22 mouse cellular contexts compared by ENCODE assay signal in genomic region chrX:13348415-13348814, GRCm38 (mm10).
DNase-seq lines count a peak whose midpoint lies in the region; TF ChIP-seq lines count a peak whose summit lies in the region.
"Had no signal": no experiment of that assay in that cellular context is flagged by ENCODE, and none has a peak within 500 bp of the region (broad histone marks: within the 10 kb centered on the region; RNA-seq: fewer than 3 reads in every experiment).

No protein-coding gene starts in this region.

- peaks cover 0 to 11% of the 10 kb centered on the region in 2 experiments; a peak in 2 of 4 replicates for H3K36me3 ChIP-seq in MEL (ENCODE audit: control insufficient read depth in 1 of 2, insufficient read depth in 2 of 2, low read length in 2 of 2)
- H3K36me3 ChIP-seq: embryonic facial prominence, embryonic 13.5 days; embryonic facial prominence, embryonic 15.5 days; forebrain, embryonic 10.5 days; forebrain, embryonic 12.5 days; G1E had no signal

- no peak for TF ChIP-seq RAD21 in MEL (IDR thresholded peaks at IDR 0.05; ENCODE audit: low read depth, low read length)

- H3K9ac ChIP-seq in MEL (ENCODE audit: control insufficient read depth, low read depth, low read length, poor library complexity, severe bottlenecking) = no peak overlapping the region
- H3K9ac ChIP-seq: embryonic facial prominence, embryonic 15.5 days; forebrain, embryonic 12.5 days had no signal

- no peak for TF ChIP-seq EP300 in MEL (IDR thresholded peaks at IDR 0.05; ENCODE audit: low read depth in 1 of 2, low read length in 2 of 2)

- H3K4me3 ChIP-seq in MEL (ENCODE audit: control insufficient read depth in 1 of 2, insufficient read depth in 1 of 2, low read depth in 2 of 2, low read length in 2 of 2) = no peak overlapping the region
- H3K4me3 ChIP-seq: erythroblast, embryonic 14.5 days; forebrain, embryonic 12.5 days had no signal

- no peaks in the 10 kb centered on the region for H3K27me3 ChIP-seq in MEL (ENCODE audit: control insufficient read depth in 1 of 2, insufficient read depth in 2 of 2, low read length in 2 of 2)
- H3K27me3 ChIP-seq: CH12.LX had no signal

- TF ChIP-seq POLR2A in MEL (IDR thresholded peaks at IDR 0.05; ENCODE audit: control insufficient read depth in 1 of 2, insufficient read depth in 1 of 2, low read depth in 1 of 2, low read length in 2 of 2, poor library complexity in 1 of 2) = no peak

- H3K27ac ChIP-seq in MEL (ENCODE audit: control insufficient read depth, low read depth, low read length) = peak overlapping the region; percentile 99

- no peak for TF ChIP-seq CTCF in MEL (IDR thresholded peaks at IDR 0.05 in 2 of 3, conservative IDR thresholded peaks at IDR 0.05 in 1 of 3; ENCODE audit: control insufficient read depth in 1 of 3, insufficient read depth in 1 of 3, low read depth in 2 of 3, low read length in 3 of 3, poor library complexity in 1 of 3, severe bottlenecking in 1 of 3)

- no peaks in the 10 kb centered on the region for H3K9me3 ChIP-seq in MEL (replicated peaks; ENCODE audit: insufficient read depth, low read length)
- H3K9me3 ChIP-seq: embryonic facial prominence, embryonic 13.5 days; embryonic facial prominence, embryonic 15.5 days; forebrain, embryonic 10.5 days; forebrain, embryonic 12.5 days; G1E had no signal

- peak; percentile 2 for DNase-seq in cerebellum, adult 9-10 months
- no peak for DNase-seq in cerebellum, postnatal 4 days (ENCODE audit: low spot score in 2 of 2)
- DNase-seq in MEL (ENCODE audit: low read depth, low spot score) = peak; percentile 17
- DNase-seq in layer of hippocampus, adult 18-20 months (ENCODE audit: low spot score in 2 of 2) = no peak
- DNase-seq in retina, embryonic 14.5 days (ENCODE audit: low spot score) = no peak
- DNase-seq: adrenal gland, adult 2 months; adrenal gland, postnatal 10 days; adrenal gland, postnatal 25 days; B cell, adult 2 months; cerebellum, adult 11 months; cerebellum, adult 18-20 months; cerebellum, adult 8-10 months; cerebellum, postnatal 10 days; cerebellum, postnatal 25 days; embryo, embryonic 11 days had no signal

- H3K79me2 ChIP-seq in MEL (ENCODE audit: control insufficient read depth, insufficient read depth, low read length, poor library complexity) = no peaks in the 10 kb centered on the region; the same call in 1 of the 2 replicates

- peaks cover 1 to 16% of the 10 kb centered on the region in 2 experiments; a peak in 3 of 4 replicates for H3K4me1 ChIP-seq in MEL (ENCODE audit: control insufficient read depth in 1 of 2, insufficient read depth in 2 of 2, low read length in 2 of 2)

TF ChIP-seq in MEL, 35 proteins besides CTCF, POLR2A, EP300 and RAD21:
- TF ChIP-seq ZNF384 (IDR thresholded peaks at IDR 0.05; ENCODE audit: low read depth, low read length) (peak; percentile 83), ZMIZ1 (IDR thresholded peaks at IDR 0.05; ENCODE audit: low read depth, low read length) (no peak)

Comparison
In these comparisons a context has a peak if more than half of its experiments do, and no peak if none do; other contexts are left out.
1. DNase-seq: peak in cerebellum, adult 9-10 months (single experiment) and MEL (single experiment); none in cerebellum, postnatal 4 days (0 of 2), layer of hippocampus, adult 18-20 months (0 of 2) and retina, embryonic 14.5 days (single experiment).